Mouse (Mus musculus): ENCODE measurements around the gene Cox5a. TPM values are rescaled to one million over a fixed set of nuclear protein-coding genes. Genes with fewer than 3 reads are reported as not detected.

The Cox5a gene
- polyA plus RNA-seq, 1 experiment from 2014 or later = 1,085 TPM

DNA sequence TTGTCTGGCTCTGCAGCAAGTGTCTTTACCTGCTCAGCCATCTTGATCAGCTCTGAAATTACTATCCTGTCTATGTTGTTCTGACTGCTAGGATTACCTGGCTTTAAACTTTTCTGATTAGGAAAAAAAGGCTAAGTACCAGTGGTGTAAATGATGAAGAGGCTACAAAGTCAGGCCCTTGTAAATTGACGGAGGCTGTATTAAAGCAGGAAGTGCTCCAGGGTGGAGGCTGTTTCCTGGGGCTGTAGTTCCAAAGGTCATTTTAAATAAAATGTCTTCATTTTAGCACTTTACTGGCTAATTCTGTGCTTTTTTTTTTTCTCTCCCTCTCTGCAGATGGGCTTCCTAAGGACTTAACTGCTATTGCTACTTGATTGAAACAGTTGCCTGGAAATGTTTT, 10.9 kb downstream of the Cox5a start:
- ATAC-seq (ENCODE audit: low FRiP score) = no peak
- Histone ChIP-seq H3K27me3 (replicated peaks) (no peaks in the 10 kb centered on the region), H3K4me2 (no peak overlapping the region), H3K4me1 (peaks cover 11% of the 10 kb centered on the region), H3K9ac (replicated peaks) (no peak overlapping the region), H3K27ac (replicated peaks) (no peak overlapping the region), H3K36me3 (peaks cover 40% of the 10 kb centered on the region), H3K4me3 (replicated peaks) (no peak overlapping the region), H3K9me3 (replicated peaks) (no peaks in the 10 kb centered on the region)
- WGBS = 88% methylated on average over 1 of the region's 1 CpGs

DNA sequence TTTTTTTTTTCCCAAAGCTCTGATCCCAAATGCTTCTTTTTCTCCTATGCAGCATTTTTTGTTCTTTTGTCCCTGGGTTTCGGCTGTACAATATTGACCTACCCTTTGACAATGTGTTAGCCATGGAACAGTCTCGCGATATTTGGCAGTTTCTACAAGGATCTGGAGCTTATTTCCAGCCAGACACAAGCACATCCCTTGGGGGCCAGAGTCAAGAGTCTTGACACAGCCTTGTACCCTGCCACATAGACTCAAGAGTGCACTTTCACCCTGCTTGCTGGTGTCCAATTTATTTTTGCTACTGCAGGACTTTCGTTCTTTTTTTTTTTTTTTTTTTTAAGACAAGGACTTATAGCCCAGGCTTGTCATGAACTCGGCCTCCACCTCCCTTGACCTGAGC, 15.3 kb downstream of the Cox5a start:
- Histone ChIP-seq H3K9ac (replicated peaks) (no peak overlapping the region), H3K27me3 (replicated peaks) (no peaks in the 10 kb centered on the region), H3K4me3 (replicated peaks) (no peak overlapping the region), H3K9me3 (replicated peaks) (no peaks in the 10 kb centered on the region), H3K36me3 (peaks cover 56% of the 10 kb centered on the region), H3K4me2 (peak overlapping the region; percentile 78), H3K4me1 (peaks cover 25% of the 10 kb centered on the region), H3K27ac (replicated peaks) (0 out of 2 replicates have a peak overlapping the region, but pooled peaks have one; percentile 90)
- 86% methylated on average over 5 of the region's 5 CpGs for WGBS
- ATAC-seq (ENCODE audit: low FRiP score) = no peak

DNA sequence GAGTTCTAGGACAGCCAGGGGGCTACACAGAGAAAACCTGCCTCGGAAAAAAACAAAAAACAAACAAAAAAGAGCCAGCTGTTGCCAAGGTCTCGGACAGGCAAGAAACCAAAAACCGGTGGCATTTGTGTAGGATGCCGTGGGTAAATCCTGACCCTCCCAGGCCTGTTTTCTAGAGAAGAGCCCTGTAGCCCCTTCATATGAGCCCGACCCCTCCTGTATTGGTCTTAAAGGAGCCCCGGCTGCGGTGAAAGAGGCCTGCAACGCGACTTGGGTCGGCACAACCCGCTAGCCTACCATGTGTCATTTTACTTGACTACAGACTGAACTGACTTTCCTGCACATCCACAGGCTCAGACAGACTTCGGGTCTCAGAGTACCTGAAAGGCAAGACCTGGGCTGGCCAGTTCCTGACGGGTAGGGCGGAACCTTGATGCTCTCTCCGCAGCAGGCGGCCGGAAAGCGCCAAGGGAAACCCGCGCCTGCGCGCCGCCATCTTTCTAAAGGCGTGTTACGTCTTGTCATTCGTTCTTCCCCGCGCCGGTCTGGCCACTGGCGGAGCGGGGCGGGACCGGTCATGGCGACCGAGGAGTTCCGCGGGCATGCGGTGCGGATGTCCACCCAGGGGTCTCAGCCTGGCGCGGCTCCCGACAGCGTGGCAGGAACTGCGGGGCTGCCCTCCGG, 16.1 kb downstream of the Cox5a start, which contains the start of gene Fam219b:
Fam219b (plus strand) TSS at position 485 of the 684 bp plus-strand sequence.
- no peaks in the 10 kb centered on the region for H3K9me3 ChIP-seq (replicated peaks)
- peak within 1 kb of the TSS; percentile 80 for H3K9ac ChIP-seq (replicated peaks)
- peaks cover 28% of the 10 kb centered on the region for H3K4me1 ChIP-seq
- peak within 1 kb of the TSS; percentile 73 for H3K4me3 ChIP-seq (replicated peaks)
- peak within 1 kb of the TSS; percentile 78 for H3K4me2 ChIP-seq
- WGBS = 2% methylated on average over 45 of the region's 45 CpGs
- H3K27ac ChIP-seq (replicated peaks) = peak within 1 kb of the TSS; percentile 90
- H3K27me3 ChIP-seq (replicated peaks) = no peaks in the 10 kb centered on the region
- peaks cover 52% of the 10 kb centered on the region for H3K36me3 ChIP-seq
- peak; percentile 91 for ATAC-seq (ENCODE audit: low FRiP score)

DNA sequence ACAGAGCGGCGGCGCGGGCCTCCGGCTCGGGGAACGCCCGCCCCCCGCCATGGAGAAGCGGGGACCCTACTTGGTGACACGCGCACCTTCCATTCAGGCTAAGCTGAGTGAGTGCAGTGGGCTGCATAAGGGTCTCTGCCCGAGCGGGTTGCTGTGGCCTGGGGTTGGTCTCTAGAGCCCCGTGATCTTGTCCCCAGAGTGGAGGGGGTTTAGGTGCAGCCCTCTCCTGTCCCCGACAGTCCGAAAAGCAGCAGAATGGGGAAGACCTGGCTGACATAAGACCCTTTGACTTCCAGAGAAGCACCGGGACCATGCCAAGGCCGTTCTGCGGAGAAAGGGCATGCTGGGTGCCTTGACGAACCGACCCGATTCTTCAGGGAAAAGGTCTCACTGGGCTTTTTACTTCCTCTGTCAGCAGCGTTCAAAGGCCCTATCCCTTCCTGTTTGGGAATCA, 16.7 kb downstream of the Cox5a start:
- ATAC-seq (ENCODE audit: low FRiP score) = peak; percentile 69
- Histone ChIP-seq H3K36me3 (peaks cover 52% of the 10 kb centered on the region), H3K9me3 (replicated peaks) (no peaks in the 10 kb centered on the region), H3K27ac (replicated peaks) (peak overlapping the region; percentile 90), H3K4me2 (peak overlapping the region; percentile 78), H3K4me3 (replicated peaks) (peak overlapping the region; percentile 73), H3K27me3 (replicated peaks) (no peaks in the 10 kb centered on the region), H3K9ac (replicated peaks) (peak overlapping the region; percentile 80), H3K4me1 (peaks cover 28% of the 10 kb centered on the region)
- WGBS = under 1% methylated on average over 24 of the region's 24 CpGs

DNA sequence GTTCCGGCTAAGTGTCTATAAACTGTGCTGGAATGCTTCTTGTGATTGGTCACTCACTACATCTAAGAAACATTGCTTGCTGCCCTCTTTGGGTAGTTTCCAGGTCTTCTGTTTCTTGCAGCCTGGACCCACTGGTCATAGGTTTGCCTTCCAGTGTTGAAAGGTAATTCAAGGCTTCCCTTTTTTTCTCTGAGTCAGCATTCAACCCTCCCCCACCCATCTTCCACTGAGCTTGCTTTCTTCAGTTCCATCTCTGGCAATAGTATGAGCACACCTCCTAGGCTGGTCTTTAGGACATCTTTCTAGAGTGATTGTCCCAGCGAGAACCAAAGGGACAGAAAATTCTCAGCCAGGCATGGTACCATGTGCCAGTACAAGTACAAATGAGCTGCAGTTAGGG, 18.5 kb downstream of the Cox5a start:
- no peak for ATAC-seq (ENCODE audit: low FRiP score)
- H3K27me3 ChIP-seq (replicated peaks) = no peaks in the 10 kb centered on the region
- H3K36me3 ChIP-seq = peaks cover 52% of the 10 kb centered on the region
- no peak overlapping the region for H3K27ac ChIP-seq (replicated peaks)
- peaks cover 28% of the 10 kb centered on the region for H3K4me1 ChIP-seq
- no peak overlapping the region for H3K4me3 ChIP-seq (replicated peaks)
- no peaks in the 10 kb centered on the region for H3K9me3 ChIP-seq (replicated peaks)
- WGBS = 92% methylated on average over 2 of the region's 2 CpGs
- H3K9ac ChIP-seq (replicated peaks) = 0 out of 2 replicates have a peak overlapping the region, but pooled peaks have one; percentile 80
- H3K4me2 ChIP-seq = no peak overlapping the region

DNA sequence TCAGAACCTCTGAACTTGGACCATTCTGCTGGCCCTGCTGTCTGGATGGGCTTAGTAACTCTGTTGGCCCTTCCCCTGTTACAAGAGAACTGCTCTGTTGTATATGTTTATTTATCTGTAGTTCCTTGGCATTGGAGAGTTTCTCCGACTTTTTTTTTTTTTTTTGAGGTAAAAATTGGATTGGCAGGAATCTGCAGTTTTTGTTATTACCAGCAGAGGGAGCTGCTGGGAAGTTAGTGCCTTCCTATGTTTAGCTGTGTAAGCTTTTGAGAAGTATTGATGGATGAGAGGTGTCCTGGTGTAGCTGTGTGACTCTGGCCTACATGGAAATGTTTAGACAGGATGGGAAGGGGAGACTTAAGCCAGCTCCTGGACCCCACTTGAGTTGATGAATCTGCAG, 20.2 kb downstream of the Cox5a start:
- 8% methylated on average over 1 of the region's 1 CpGs for WGBS
- H3K36me3 ChIP-seq = peaks cover 65% of the 10 kb centered on the region
- H3K4me2 ChIP-seq = no peak overlapping the region
- H3K4me3 ChIP-seq (replicated peaks) = no peak overlapping the region
- no peak overlapping the region for H3K27ac ChIP-seq (replicated peaks)
- ATAC-seq (ENCODE audit: low FRiP score) = no peak
- H3K27me3 ChIP-seq (replicated peaks) = no peaks in the 10 kb centered on the region
- no peaks in the 10 kb centered on the region for H3K9me3 ChIP-seq (replicated peaks)
- no peak overlapping the region for H3K9ac ChIP-seq (replicated peaks)
- peaks cover 27% of the 10 kb centered on the region for H3K4me1 ChIP-seq

DNA sequence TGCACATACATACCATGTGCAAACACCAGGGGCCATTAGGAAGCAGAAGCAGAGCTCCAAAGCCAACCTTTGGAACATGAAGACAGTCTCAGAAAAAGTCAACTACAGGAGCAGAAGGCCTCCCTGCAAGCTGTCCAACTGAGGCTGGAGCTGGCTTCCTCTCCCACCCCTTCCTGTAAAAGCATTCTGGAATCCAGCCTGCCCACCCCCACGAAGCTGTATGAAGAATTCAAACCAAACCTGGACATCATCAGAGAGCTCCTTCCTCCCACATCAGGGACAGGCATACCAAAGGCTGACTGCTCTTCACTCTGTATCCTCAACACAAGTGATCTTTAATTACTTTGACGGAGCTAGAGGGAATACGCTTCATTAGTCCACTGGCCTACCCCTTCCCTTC, 22.9 kb downstream of the Cox5a start:
- ATAC-seq (ENCODE audit: low FRiP score) = no peak
- H3K27ac ChIP-seq (replicated peaks) = no peak overlapping the region
- H3K36me3 ChIP-seq = peaks cover 83% of the 10 kb centered on the region
- 83% methylated on average over 3 of the region's 3 CpGs for whole genome bisulfite sequencing
- H3K27me3 ChIP-seq (replicated peaks) = no peaks in the 10 kb centered on the region
- H3K9ac ChIP-seq (replicated peaks) = no peak overlapping the region
- no peak overlapping the region for H3K4me3 ChIP-seq (replicated peaks)
- H3K4me2 ChIP-seq = no peak overlapping the region
- H3K4me1 ChIP-seq = peaks cover 17% of the 10 kb centered on the region
- no peaks in the 10 kb centered on the region for H3K9me3 ChIP-seq (replicated peaks)

DNA sequence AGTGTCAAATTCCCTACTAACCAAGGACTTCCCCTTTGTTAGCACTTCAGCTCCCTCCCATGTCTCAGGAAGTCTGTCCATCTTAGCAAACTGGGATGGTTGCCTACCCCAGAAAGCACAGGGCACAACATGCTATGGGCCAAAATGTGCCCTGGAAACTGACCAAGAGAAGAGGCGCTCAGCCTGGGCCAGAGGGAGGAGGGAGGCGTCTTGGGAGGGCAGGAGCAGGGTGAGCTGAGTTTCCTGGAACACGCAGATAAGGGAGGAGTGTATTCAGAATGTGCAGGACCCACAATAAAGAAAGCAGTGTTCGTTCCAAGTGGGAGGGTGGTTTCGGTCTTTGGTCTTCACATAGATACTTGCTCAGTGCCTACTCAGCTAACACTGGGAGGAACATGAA, 26.2 kb downstream of the Cox5a start:
- H3K36me3 ChIP-seq = peaks cover 79% of the 10 kb centered on the region
- no peak for ATAC-seq (ENCODE audit: low FRiP score)

DNA sequence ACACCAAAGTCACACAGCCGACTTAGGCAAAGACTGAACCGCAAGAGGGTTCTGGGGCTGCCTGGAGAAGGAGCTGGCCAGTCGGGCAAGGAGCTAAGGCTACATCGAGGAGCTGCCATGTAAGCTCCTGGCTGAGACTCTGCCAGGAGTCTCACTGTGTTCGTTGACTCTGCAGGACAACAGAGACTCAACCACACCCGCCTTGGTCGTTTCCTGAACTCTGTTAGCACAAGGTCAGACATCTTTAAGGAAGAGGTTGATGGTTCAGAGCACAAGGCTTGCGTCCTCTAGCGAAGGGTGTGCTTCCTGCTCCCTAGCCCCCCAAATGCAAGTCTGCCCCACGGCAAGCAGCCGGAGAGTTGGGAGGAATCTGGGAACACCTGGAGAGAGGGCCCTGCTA, 26.8 kb downstream of the Cox5a start:
- peaks cover 73% of the 10 kb centered on the region for H3K36me3 ChIP-seq
- H3K4me1 ChIP-seq = peaks cover 24% of the 10 kb centered on the region
- H3K9ac ChIP-seq (replicated peaks) = no peak overlapping the region
- no peak for ATAC-seq (ENCODE audit: low FRiP score)
- no peak overlapping the region for H3K4me3 ChIP-seq (replicated peaks)
- WGBS = 92% methylated on average over 11 of the region's 11 CpGs
- no peaks in the 10 kb centered on the region for H3K27me3 ChIP-seq (replicated peaks)
- no peaks in the 10 kb centered on the region for H3K9me3 ChIP-seq (replicated peaks)
- H3K4me2 ChIP-seq = no peak overlapping the region
- no peak overlapping the region for H3K27ac ChIP-seq (replicated peaks)

More for the DNA sequence above, 26.2 kb downstream of the Cox5a start:
- Histone ChIP-seq H3K27me3 (replicated peaks) (no peaks in the 10 kb centered on the region), H3K9me3 (replicated peaks) (no peaks in the 10 kb centered on the region), H3K27ac (replicated peaks) (no peak overlapping the region), H3K9ac (replicated peaks) (no peak overlapping the region), H3K4me3 (replicated peaks) (no peak overlapping the region), H3K4me2 (no peak overlapping the region), H3K4me1 (peaks cover 22% of the 10 kb centered on the region)
- 80% methylated on average over 5 of the region's 5 CpGs for WGBS

DNA sequence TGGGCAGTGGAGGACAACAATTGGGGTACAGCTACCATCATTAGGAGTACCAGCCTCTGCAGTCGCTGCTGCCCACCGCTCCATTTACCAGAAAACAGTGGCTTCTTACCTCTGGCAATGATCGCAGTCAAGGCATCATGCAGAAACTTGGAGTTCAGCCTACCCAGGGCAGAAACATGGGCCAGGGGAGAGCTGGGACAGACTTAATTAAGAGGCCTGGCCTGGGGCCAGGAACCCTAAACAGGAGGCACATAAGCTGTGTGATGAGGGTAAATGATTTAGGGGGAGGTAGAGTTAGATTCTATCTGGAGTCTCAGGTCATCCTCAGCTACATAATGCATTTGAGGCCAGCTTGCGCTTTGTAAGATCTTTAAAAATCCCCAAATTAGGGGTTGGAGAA, 28.1 kb downstream of the Cox5a start:
- H3K9me3 ChIP-seq (replicated peaks) = no peaks in the 10 kb centered on the region
- ATAC-seq (ENCODE audit: low FRiP score) = no peak
- no peak overlapping the region for H3K9ac ChIP-seq (replicated peaks)
- 75% methylated on average over 4 of the region's 4 CpGs for WGBS
- H3K4me3 ChIP-seq (replicated peaks) = no peak overlapping the region
- peaks cover 60% of the 10 kb centered on the region for H3K36me3 ChIP-seq
- no peak overlapping the region for H3K4me2 ChIP-seq
- H3K4me1 ChIP-seq = peaks cover 27% of the 10 kb centered on the region
- no peaks in the 10 kb centered on the region for H3K27me3 ChIP-seq (replicated peaks)
- no peak overlapping the region for H3K27ac ChIP-seq (replicated peaks)

DNA sequence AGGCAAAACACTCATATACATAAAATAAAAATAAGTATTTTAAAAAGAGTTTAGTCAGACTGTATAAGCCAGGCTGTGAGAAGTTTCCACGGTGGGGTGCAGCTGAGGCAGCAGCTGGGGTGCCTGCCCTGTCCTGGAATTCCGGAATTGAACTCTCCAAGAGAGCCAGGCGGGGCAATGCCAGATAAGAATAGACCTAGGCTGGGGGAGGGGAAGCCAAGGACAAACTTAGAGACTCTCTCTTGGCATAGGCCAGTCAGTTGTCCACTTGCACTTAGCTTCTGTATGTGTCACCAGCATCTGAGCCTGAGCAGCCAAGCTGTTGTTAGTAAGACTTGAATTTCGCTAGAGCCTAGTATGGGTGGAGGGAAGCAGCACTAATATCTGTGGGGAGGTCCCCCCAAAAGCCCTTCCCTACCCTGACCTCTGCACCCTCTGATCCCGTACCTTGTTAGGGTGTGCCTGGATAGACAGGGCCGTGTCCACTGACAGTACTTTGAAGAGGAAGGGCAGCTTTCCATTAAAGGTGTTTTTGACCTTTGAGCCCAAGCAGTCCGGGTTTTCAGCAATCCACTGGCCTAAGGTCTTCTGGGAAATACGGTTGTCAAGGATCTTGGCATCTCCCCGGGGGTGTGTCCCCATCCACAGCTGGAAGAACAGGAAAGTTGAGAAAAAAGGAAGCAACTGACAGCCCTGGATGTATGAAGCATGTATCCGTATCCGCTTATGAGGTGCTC, 29.2 kb downstream of the Cox5a start:
- no peak overlapping the region for H3K9ac ChIP-seq (replicated peaks)
- H3K4me1 ChIP-seq = peaks cover 31% of the 10 kb centered on the region
- H3K4me2 ChIP-seq = no peak overlapping the region
- no peak overlapping the region for H3K4me3 ChIP-seq (replicated peaks)
- H3K27ac ChIP-seq (replicated peaks) = no peak overlapping the region
- peaks cover 49% of the 10 kb centered on the region for H3K36me3 ChIP-seq
- H3K9me3 ChIP-seq (replicated peaks) = no peaks in the 10 kb centered on the region
- no peak for ATAC-seq (ENCODE audit: low FRiP score)
- WGBS = 90% methylated on average over 11 of the region's 11 CpGs
- H3K27me3 ChIP-seq (replicated peaks) = no peaks in the 10 kb centered on the region

All from neural tube, embryonic 15.5 days (tissue).